Mouse (Mus musculus) CH12.LX (cell line): ENCODE results near the gene Mrgprg.

Experiments used
- CHD2 ChIP-seq: IDR thresholded peaks from 2 replicates; pipeline ENCODE4 v1.6.1; 2011; ENCODE audit warnings: low read length, improper control_type of control experiment
- CTCF ChIP-seq, 2 experiments: IDR thresholded peaks in 1 of 2; conservative IDR thresholded peaks in 1 of 2; 2 replicates each; pipeline ENCODE4 v1.5.1; 2011 to 2012; ENCODE audit warnings: low read depth in 2 of 2, low read length in 2 of 2, improper control_type of control experiment in 1 of 2, inconsistent platforms in 1 of 2, mild to moderate bottlenecking in 1 of 2, moderate library complexity in 1 of 2
- EP300 ChIP-seq: IDR thresholded peaks from 2 replicates; pipeline ENCODE4 v1.6.1; 2011; ENCODE audit warnings: low read length, improper control_type of control experiment
- HCFC1 ChIP-seq: IDR thresholded peaks from 2 replicates; pipeline ENCODE4 v1.6.1; 2012; ENCODE audit warnings: low read depth, mild to moderate bottlenecking, inconsistent platforms, low read length, improper control_type of control experiment
- KAT2A ChIP-seq: IDR thresholded peaks from 2 replicates; pipeline ENCODE4 v1.6.1; 2012; ENCODE audit warnings: low read length, improper control_type of control experiment, inconsistent platforms; ENCODE audit not compliant: insufficient replicate concordance
- NELFE ChIP-seq: IDR thresholded peaks from 2 replicates; pipeline ENCODE4 v1.6.1; 2011; ENCODE audit warnings: low read depth, low read length, improper control_type of control experiment
- NRF1 ChIP-seq: IDR thresholded peaks from 2 replicates; pipeline ENCODE4 v1.6.1; 2014; ENCODE audit warnings: low read depth, mild to moderate bottlenecking, inconsistent platforms, low read length, improper control_type of control experiment, moderate library complexity
- POLR2A ChIP-seq: IDR thresholded peaks from 2 replicates; pipeline ENCODE4 v1.6.1; 2011; ENCODE audit warnings: low read depth, mild to moderate bottlenecking, improper control_type of control experiment, low read length
- RCOR1 ChIP-seq: conservative IDR thresholded peaks from 2 replicates; pipeline ENCODE4 v1.6.1; 2012; ENCODE audit warnings: low read depth, mild to moderate bottlenecking, inconsistent platforms, low read length, improper control_type of control experiment
- SIN3A ChIP-seq: IDR thresholded peaks from 2 replicates; pipeline ENCODE4 v1.6.1; 2012; ENCODE audit warnings: low read length, improper control_type of control experiment, inconsistent platforms

GRCm38 (mm10) chr7:143776137-143776536 lies 9.3 kb upstream of the Mrgprg start:
- TF ChIP-seq RCOR1 (no peak), CTCF (conservative IDR thresholded peaks at IDR 0.05 in 1 of 2, IDR thresholded peaks at IDR 0.05 in 1 of 2; ENCODE audit: low read depth in 2 of 2, low read length in 2 of 2) (no peak), NRF1 (no peak), HCFC1 (no peak), SIN3A (no peak), POLR2A (no peak), CHD2 (no peak), EP300 (no peak), KAT2A (no peak), NELFE (no peak)
